Mouse (Mus musculus): Measurements from ENCODE around the gene Fam178b. TPM values are rescaled to one million over a fixed set of nuclear protein-coding genes. Genes with fewer than 3 reads are reported as not detected.

Fam178b gene
- polyA plus RNA-seq, 1 experiment from 2014 or later: not detected

DNA sequence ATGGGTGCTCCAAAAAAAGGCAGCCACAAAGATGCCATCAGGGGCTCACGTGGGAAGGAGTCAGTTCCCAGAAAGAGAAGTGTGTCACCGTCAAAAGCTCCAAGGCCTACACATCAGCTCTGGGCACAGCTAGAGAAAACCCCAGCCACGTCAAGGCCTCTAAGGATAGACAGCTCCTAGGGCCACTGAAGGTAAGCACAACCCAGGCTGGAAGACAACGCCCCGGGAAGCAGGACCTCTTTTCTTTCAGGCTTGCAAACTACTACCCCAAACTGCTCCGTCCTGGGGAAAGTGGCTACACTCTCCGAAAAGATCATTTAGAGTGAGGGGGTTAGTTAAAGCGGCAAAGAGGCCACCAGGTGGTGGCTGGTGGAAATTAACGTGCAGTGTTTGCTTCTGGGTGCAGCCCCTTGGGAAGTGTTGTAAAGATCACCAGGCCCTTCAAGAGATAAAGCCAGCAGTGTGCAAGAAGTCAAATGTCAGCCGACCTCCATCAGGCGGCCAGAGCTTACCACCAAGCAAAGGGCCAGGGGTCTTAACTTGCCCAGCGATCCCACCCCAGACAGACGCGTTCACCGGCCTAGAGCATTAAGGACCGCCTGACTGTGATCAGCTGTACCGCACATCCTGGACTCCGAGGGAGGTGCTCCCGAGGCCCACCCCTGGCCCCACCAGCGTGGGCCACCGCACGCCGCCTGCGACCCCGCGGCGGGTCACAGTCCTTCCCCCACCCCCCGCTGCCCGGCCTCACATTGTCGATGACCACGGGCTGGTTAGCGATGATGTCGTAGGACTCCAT is 26.3 kb upstream of the Fam178b start:
- peak overlapping the region; percentile 78 for H3K4me2 ChIP-seq (ENCODE audit: low read depth, low read length)
- DNase-seq (ENCODE audit: low spot score): peak; percentile 51
- 1% methylated on average over 33 of the region's 33 CpGs for WGBS
- H3K9me3 ChIP-seq (replicated peaks; ENCODE audit: control insufficient read depth, low read length): no peaks in the 10 kb centered on the region
- H3K9ac ChIP-seq (replicated peaks; ENCODE audit: low read length): peak overlapping the region; percentile 91
- no peaks in the 10 kb centered on the region; the same call in none of the 2 replicates for H3K4me1 ChIP-seq (ENCODE audit: control insufficient read depth, insufficient read depth, low read length)
- ATAC-seq (replicated peaks; ENCODE audit: insufficient number of reproducible peaks, low FRiP score, low TSS enrichment, low read depth): peak; percentile 78
- peak overlapping the region; percentile 95 for H3K4me3 ChIP-seq (ENCODE audit: low read depth, low read length)
- H3K36me3 ChIP-seq (replicated peaks; ENCODE audit: control insufficient read depth, insufficient read depth, low read depth, low read length): peaks cover 3% of the 10 kb centered on the region
- H3K27me3 ChIP-seq (ENCODE audit: control insufficient read depth, insufficient read depth, low read length): no peaks in the 10 kb centered on the region
- peak overlapping the region; percentile 25; the same call in 1 of the 2 replicates for H3K27ac ChIP-seq (replicated peaks; ENCODE audit: low read depth, low read length)

DNA sequence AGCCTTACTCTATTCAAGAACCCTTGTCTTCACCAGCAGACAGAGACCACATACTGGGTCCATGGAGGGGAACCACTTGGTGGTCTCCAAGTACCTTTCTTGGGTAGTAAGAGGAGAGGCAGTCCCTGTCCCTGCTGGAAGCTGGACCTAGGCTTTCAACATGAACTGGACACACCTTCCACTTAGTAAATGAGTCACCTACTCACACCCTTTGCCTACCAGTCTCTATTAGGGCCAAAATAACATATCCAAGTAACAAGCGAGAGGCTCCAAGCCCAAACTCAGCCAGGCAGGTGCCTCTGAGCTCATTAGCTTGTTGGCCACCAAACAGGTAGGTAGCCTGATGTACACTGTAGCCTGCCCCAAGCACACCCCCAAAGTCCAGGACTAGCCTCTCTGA is 25.6 kb upstream of the Fam178b start:
- Histone ChIP-seq H3K9ac (replicated peaks; ENCODE audit: low read length) (peak overlapping the region; percentile 91), H3K36me3 (replicated peaks; ENCODE audit: control insufficient read depth, insufficient read depth, low read depth, low read length) (peaks cover 4% of the 10 kb centered on the region), H3K4me3 (ENCODE audit: low read depth, low read length) (peak overlapping the region; percentile 95), H3K4me1 (ENCODE audit: control insufficient read depth, insufficient read depth, low read length) (no peaks in the 10 kb centered on the region; the same call in none of the 2 replicates), H3K27me3 (ENCODE audit: control insufficient read depth, insufficient read depth, low read length) (no peaks in the 10 kb centered on the region), H3K4me2 (ENCODE audit: low read depth, low read length) (peak overlapping the region; percentile 78), H3K27ac (replicated peaks; ENCODE audit: low read depth, low read length) (no peak overlapping the region), H3K9me3 (replicated peaks; ENCODE audit: control insufficient read depth, low read length) (no peaks in the 10 kb centered on the region)
- ATAC-seq (replicated peaks; ENCODE audit: insufficient number of reproducible peaks, low FRiP score, low TSS enrichment, low read depth): no peak
- no peak for DNase-seq (ENCODE audit: low spot score)
- 88% methylated on average over 1 of the region's 1 CpGs for WGBS

DNA sequence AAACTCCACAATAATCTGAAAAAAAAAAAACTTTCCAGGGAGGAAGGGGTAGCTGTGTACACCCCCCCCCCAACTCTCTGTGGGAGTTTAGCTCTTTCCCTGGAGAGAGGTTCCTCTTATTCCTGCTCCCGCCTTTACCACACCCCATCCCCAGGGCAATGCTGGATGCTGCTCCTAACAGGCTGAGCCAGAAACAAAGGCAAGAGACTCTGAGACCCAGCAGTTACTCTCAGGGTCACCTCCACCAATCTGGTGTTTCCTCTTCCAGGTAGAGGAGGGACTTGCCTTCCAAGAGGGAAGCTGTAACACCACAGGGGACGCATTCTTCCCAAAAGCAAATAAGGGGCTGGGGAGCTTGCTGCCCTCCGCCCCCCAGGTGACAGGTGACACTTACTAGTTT is 24.8 kb upstream of the Fam178b start:
- H3K4me2 ChIP-seq (ENCODE audit: low read depth, low read length): no peak overlapping the region
- no peak overlapping the region for H3K27ac ChIP-seq (replicated peaks; ENCODE audit: low read depth, low read length)
- H3K9ac ChIP-seq (replicated peaks; ENCODE audit: low read length): peak overlapping the region; percentile 28; the same call in 1 of the 2 replicates
- H3K27me3 ChIP-seq (ENCODE audit: control insufficient read depth, insufficient read depth, low read length): no peaks in the 10 kb centered on the region
- H3K36me3 ChIP-seq (replicated peaks; ENCODE audit: control insufficient read depth, insufficient read depth, low read depth, low read length): peaks cover 7% of the 10 kb centered on the region
- ATAC-seq (replicated peaks; ENCODE audit: insufficient number of reproducible peaks, low FRiP score, low TSS enrichment, low read depth) (no peak), DNase-seq (ENCODE audit: low spot score) (no peak)
- WGBS: 84% methylated on average over 3 of the region's 3 CpGs
- no peaks in the 10 kb centered on the region for H3K9me3 ChIP-seq (replicated peaks; ENCODE audit: control insufficient read depth, low read length)
- no peak overlapping the region for H3K4me3 ChIP-seq (ENCODE audit: low read depth, low read length)
- H3K4me1 ChIP-seq (ENCODE audit: control insufficient read depth, insufficient read depth, low read length): no peaks in the 10 kb centered on the region; the same call in none of the 2 replicates

DNA sequence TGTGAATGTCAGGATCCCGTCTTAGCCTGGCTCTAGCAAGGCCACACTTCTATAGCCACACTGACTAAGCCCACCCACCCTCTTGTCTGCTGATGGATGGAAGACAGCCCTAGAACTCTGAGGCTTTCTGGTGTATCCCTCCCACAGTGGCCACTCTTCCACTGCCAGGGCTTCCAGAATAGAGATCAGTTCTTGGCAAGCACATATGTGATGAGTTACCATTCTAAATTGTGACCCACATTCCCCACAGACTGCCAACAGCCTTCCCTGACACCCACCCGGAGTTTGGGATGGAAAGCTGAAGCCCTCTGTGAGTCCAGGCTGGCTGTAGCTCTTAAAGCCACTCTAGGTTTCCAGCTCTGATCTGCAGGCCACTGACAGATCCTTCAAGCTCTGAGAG is 24.2 kb upstream of the Fam178b start:
- Histone ChIP-seq H3K9ac (replicated peaks; ENCODE audit: low read length) (no peak overlapping the region), H3K4me3 (ENCODE audit: low read depth, low read length) (no peak overlapping the region), H3K27ac (replicated peaks; ENCODE audit: low read depth, low read length) (no peak overlapping the region), H3K36me3 (replicated peaks; ENCODE audit: control insufficient read depth, insufficient read depth, low read depth, low read length) (peaks cover 7% of the 10 kb centered on the region), H3K9me3 (replicated peaks; ENCODE audit: control insufficient read depth, low read length) (no peaks in the 10 kb centered on the region), H3K4me1 (ENCODE audit: control insufficient read depth, insufficient read depth, low read length) (no peaks in the 10 kb centered on the region; the same call in none of the 2 replicates), H3K27me3 (ENCODE audit: control insufficient read depth, insufficient read depth, low read length) (no peaks in the 10 kb centered on the region), H3K4me2 (ENCODE audit: low read depth, low read length) (no peak overlapping the region)
- WGBS: 74% methylated on average over 2 of the region's 2 CpGs
- DNase-seq (ENCODE audit: low spot score): no peak
- ATAC-seq (replicated peaks; ENCODE audit: insufficient number of reproducible peaks, low FRiP score, low TSS enrichment, low read depth): no peak

DNA sequence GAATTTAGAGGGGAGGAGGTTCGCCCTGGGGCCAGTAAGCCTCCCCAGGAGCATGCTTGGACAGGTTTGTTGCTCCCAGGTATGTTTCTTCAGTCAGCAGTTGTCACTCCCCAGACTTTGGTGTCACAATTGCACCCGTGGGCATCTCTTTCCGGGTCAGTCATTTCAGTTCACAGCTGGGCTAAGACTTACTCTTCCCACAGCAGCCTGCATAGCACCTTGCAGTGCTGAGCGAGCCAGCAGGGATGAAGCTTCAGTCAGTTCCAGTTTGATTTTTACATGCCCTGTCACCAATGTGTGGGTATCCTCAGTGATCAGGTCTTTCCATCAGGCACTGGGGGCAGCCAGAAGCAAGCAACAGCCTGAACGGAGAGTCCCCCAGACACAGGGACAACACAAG is 14.0 kb upstream of the Fam178b start:
- WGBS: 64% methylated on average over 5 of the region's 5 CpGs
- peaks cover 2% of the 10 kb centered on the region for H3K36me3 ChIP-seq (replicated peaks; ENCODE audit: control insufficient read depth, insufficient read depth, low read depth, low read length)
- no peaks in the 10 kb centered on the region; the same call in 1 of the 2 replicates for H3K4me1 ChIP-seq (ENCODE audit: control insufficient read depth, insufficient read depth, low read length)
- H3K9me3 ChIP-seq (replicated peaks; ENCODE audit: control insufficient read depth, low read length): no peaks in the 10 kb centered on the region
- H3K27ac ChIP-seq (replicated peaks; ENCODE audit: low read depth, low read length): no peak overlapping the region
- DNase-seq (ENCODE audit: low spot score) (no peak), ATAC-seq (replicated peaks; ENCODE audit: insufficient number of reproducible peaks, low FRiP score, low TSS enrichment, low read depth) (no peak)
- H3K27me3 ChIP-seq (ENCODE audit: control insufficient read depth, insufficient read depth, low read length): no peaks in the 10 kb centered on the region
- H3K4me3 ChIP-seq (ENCODE audit: low read depth, low read length): no peak overlapping the region
- no peak overlapping the region for H3K4me2 ChIP-seq (ENCODE audit: low read depth, low read length)
- H3K9ac ChIP-seq (replicated peaks; ENCODE audit: low read length): no peak overlapping the region

DNA sequence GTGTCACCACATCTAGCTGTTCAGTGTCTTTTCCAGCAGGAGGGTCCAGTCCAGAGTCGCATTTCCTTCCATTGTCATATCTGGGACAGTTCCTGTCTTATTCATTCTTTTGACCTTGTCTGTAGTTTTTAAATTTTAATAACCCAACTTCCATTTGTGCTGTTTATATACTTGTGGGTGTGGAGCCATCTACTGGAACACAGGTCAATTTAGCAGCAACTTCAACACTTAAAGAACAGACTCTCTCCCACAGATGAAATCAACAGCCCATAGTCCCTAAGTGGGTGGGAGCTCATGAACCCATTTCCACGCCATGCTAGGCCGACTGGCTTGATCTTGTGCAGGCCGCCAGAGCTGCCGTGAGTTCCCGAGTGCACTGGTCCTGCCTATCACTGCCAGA is 13.4 kb upstream of the Fam178b start:
- 66% methylated on average over 6 of the region's 6 CpGs for WGBS
- H3K9me3 ChIP-seq (replicated peaks; ENCODE audit: control insufficient read depth, low read length): no peaks in the 10 kb centered on the region
- DNase-seq (ENCODE audit: low spot score) (no peak), ATAC-seq (replicated peaks; ENCODE audit: insufficient number of reproducible peaks, low FRiP score, low TSS enrichment, low read depth) (no peak)
- no peaks in the 10 kb centered on the region for H3K27me3 ChIP-seq (ENCODE audit: control insufficient read depth, insufficient read depth, low read length)
- no peak overlapping the region for H3K9ac ChIP-seq (replicated peaks; ENCODE audit: low read length)
- H3K36me3 ChIP-seq (replicated peaks; ENCODE audit: control insufficient read depth, insufficient read depth, low read depth, low read length): peaks cover 2% of the 10 kb centered on the region
- H3K27ac ChIP-seq (replicated peaks; ENCODE audit: low read depth, low read length): no peak overlapping the region
- H3K4me3 ChIP-seq (ENCODE audit: low read depth, low read length): no peak overlapping the region
- no peaks in the 10 kb centered on the region; the same call in 1 of the 2 replicates for H3K4me1 ChIP-seq (ENCODE audit: control insufficient read depth, insufficient read depth, low read length)
- H3K4me2 ChIP-seq (ENCODE audit: low read depth, low read length): no peak overlapping the region

DNA sequence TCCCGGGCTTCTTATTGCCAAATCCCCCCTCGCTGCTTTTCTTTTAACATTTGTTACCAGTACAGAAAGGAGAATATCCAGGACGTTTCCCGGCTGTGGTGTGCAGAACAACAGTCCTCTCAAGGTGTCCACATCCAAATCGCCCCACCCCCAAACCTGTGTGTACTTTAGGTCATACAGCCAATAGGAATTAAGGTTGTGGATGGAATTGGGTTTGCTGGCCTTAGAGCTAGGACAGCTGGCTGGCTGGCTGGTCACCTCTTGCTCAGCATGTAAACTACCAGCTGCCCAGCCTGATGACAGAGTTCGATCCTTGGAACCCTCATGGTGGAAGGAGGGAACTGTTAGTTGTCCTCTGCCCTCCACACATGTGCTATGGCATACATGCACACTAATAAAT is 11.9 kb upstream of the Fam178b start:
- Histone ChIP-seq H3K4me2 (ENCODE audit: low read depth, low read length) (no peak overlapping the region), H3K4me3 (ENCODE audit: low read depth, low read length) (no peak overlapping the region), H3K27me3 (ENCODE audit: control insufficient read depth, insufficient read depth, low read length) (no peaks in the 10 kb centered on the region), H3K4me1 (ENCODE audit: control insufficient read depth, insufficient read depth, low read length) (no peaks in the 10 kb centered on the region; the same call in 1 of the 2 replicates), H3K9me3 (replicated peaks; ENCODE audit: control insufficient read depth, low read length) (no peaks in the 10 kb centered on the region), H3K27ac (replicated peaks; ENCODE audit: low read depth, low read length) (no peak overlapping the region), H3K36me3 (replicated peaks; ENCODE audit: control insufficient read depth, insufficient read depth, low read depth, low read length) (no peaks in the 10 kb centered on the region), H3K9ac (replicated peaks; ENCODE audit: low read length) (no peak overlapping the region)
- WGBS: 87% methylated on average over 6 of the region's 6 CpGs
- DNase-seq (ENCODE audit: low spot score): no peak
- ATAC-seq (replicated peaks; ENCODE audit: insufficient number of reproducible peaks, low FRiP score, low TSS enrichment, low read depth): no peak
